Mouse (Mus musculus) MEL (cell line): ENCODE results near the gene Gng7.

Experiments used
- CTCF ChIP-seq, 3 experiments: IDR thresholded peaks in 2 of 3; conservative IDR thresholded peaks in 1 of 3; 2 replicates each; pipeline ENCODE4 v1.5.1; 2011 to 2012; ENCODE audit warnings: low read length in 3 of 3, low read depth in 2 of 3, mild to moderate bottlenecking in 2 of 3, improper control_type of control experiment in 1 of 3, inconsistent platforms in 1 of 3, mixed read lengths in 1 of 3, moderate library complexity in 1 of 3; ENCODE audit not compliant: control insufficient read depth in 1 of 3, insufficient read depth in 1 of 3, poor library complexity in 1 of 3, severe bottlenecking in 1 of 3
- GABPA ChIP-seq: IDR thresholded peaks from 2 replicates; pipeline ENCODE4 v1.6.1; 2012; ENCODE audit warnings: low read depth, mild to moderate bottlenecking, inconsistent platforms, low read length, improper control_type of control experiment, moderate library complexity
- MAZ ChIP-seq: IDR thresholded peaks from 2 replicates; pipeline ENCODE4 v1.6.1; 2012; ENCODE audit warnings: low read depth, mild to moderate bottlenecking, inconsistent platforms, low read length, improper control_type of control experiment
- MYC ChIP-seq: IDR thresholded peaks from 2 replicates; pipeline ENCODE4 v1.6.1; 2011; ENCODE audit warnings: low read depth, mild to moderate bottlenecking, low read length, improper control_type of control experiment, moderate library complexity
- POLR2A ChIP-seq, 2 experiments: IDR thresholded peaks; 2 replicates each; pipeline ENCODE4 v1.6.1; 2011 to 2012; ENCODE audit warnings: low read length in 2 of 2, mild to moderate bottlenecking in 2 of 2, control low read depth in 1 of 2, improper control_type of control experiment in 1 of 2, low read depth in 1 of 2, moderate library complexity in 1 of 2; ENCODE audit not compliant: control insufficient read depth in 1 of 2, insufficient read depth in 1 of 2, poor library complexity in 1 of 2
- TAL1 ChIP-seq: IDR thresholded peaks from 2 replicates; pipeline ENCODE4 v1.6.1; 2012; ENCODE audit warnings: mild to moderate bottlenecking, inconsistent platforms, low read length, moderate library complexity, mixed read lengths

- TF ChIP-seq MAZ: peak; percentile 99
- TF ChIP-seq TAL1: no peak
- no peak; the same call in 1 of the 2 replicates for TF ChIP-seq MYC
- 0 out of 4 replicates have a peak, but pooled peaks of 1 of the 2 experiments have one; percentile 30 for TF ChIP-seq POLR2A (IDR thresholded peaks at IDR 0.05; ENCODE audit: control insufficient read depth in 1 of 2, insufficient read depth in 1 of 2, low read depth in 1 of 2, low read length in 2 of 2, poor library complexity in 1 of 2)
- no peak for TF ChIP-seq GABPA
- peak in 2 of 3 experiments; percentile 87 to 98; a peak in 5 of 6 replicates for TF ChIP-seq CTCF (IDR thresholded peaks at IDR 0.05 in 2 of 3, conservative IDR thresholded peaks at IDR 0.05 in 1 of 3; ENCODE audit: control insufficient read depth in 1 of 3, insufficient read depth in 1 of 3, low read depth in 2 of 3, low read length in 3 of 3, poor library complexity in 1 of 3, severe bottlenecking in 1 of 3)
Observed at GRCm38 (mm10) chr10:80928586-80929298, 86.0 kb downstream of the Gng7 start.
